Mouse (Mus musculus) olfactory bulb, adult 2 months (tissue): Measurements from ENCODE around the gene Anks1b.

Experiments used
- CTCF ChIP-seq: fragments of 200-500 bp; IDR thresholded peaks from 2 replicates; pipeline ENCODE4 v1.5.1; 2012; ENCODE audit warnings: low read depth, mild to moderate bottlenecking, low read length, moderate library complexity; ENCODE audit not compliant: insufficient read depth
- POLR2A ChIP-seq: fragments of 200-500 bp; IDR thresholded peaks from 2 replicates; pipeline ENCODE4 v1.6.1; 2012; ENCODE audit warnings: mild to moderate bottlenecking, low read depth, low read length, moderate library complexity; ENCODE audit not compliant: insufficient read depth

DNA sequence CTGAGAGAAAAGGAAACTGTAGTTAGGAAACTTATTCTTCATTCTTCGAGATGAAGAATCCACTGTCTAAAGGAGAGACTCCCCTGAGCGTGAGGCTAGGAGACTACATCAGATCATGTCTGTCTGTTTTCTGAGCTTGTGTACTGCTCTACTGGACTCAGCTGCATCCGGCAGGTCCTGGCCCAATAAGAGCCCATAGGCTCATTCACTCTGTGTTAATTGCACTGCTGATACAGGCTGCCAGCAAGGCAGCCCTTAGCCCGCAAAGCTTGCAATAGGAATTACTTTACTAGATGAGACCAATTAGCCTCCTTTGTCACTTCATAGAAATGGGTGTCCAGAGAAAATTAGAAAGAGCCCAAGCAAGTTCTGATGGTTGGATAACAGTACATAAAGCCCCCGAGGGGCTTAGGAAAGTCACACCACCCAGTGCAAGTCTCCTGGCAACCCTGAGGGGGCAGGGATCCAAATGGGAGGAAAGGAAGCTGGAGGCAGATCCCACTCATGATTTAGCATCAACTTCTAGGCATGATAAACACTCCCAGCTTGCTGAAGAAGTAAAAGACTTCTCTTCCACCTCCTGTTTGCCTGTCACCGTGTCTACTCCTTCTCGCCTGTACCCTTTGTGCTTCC is 744.5 kb downstream of the Anks1b start:
- TF ChIP-seq POLR2A (no peak), CTCF (no peak)
